Mouse (Mus musculus) layer of hippocampus, adult 2 months (tissue): ENCODE data around the gene Pla2g4b. TPM values are rescaled to one million over a fixed set of nuclear protein-coding genes. Genes with fewer than 3 reads are reported as not detected.

ENCODE experiments used
- DNase-seq, 2 experiments: peaks; one replicate each; pipeline ENCODE4 v3.0.0; 2022; ENCODE audit warnings: low spot score in 2 of 2
- H3K27ac ChIP-seq: fragments of 200-600 bp; 2 replicates; pipeline ENCODE4 v1.8.1; 2022
- H3K4me3 ChIP-seq: fragments of 200-600 bp; 2 replicates; pipeline ENCODE4 v1.8.1; 2022; ENCODE audit warnings: mild to moderate bottlenecking
- CTCF ChIP-seq: fragments of 200-600 bp; conservative IDR thresholded peaks from 2 replicates; pipeline ENCODE4 v1.8.1; 2022; ENCODE audit warnings: antibody characterized with exemption, mild to moderate bottlenecking, moderate library complexity
- total RNA-seq, 2 experiments: library from RNA; stranded (reverse); gene quantifications; 2 replicates each; pipeline ENCODE4 v1.2.3; 2021

The Pla2g4b gene
- total RNA-seq, 2 experiments from 2014 or later: 3.8 to 6.4 TPM

DNA sequence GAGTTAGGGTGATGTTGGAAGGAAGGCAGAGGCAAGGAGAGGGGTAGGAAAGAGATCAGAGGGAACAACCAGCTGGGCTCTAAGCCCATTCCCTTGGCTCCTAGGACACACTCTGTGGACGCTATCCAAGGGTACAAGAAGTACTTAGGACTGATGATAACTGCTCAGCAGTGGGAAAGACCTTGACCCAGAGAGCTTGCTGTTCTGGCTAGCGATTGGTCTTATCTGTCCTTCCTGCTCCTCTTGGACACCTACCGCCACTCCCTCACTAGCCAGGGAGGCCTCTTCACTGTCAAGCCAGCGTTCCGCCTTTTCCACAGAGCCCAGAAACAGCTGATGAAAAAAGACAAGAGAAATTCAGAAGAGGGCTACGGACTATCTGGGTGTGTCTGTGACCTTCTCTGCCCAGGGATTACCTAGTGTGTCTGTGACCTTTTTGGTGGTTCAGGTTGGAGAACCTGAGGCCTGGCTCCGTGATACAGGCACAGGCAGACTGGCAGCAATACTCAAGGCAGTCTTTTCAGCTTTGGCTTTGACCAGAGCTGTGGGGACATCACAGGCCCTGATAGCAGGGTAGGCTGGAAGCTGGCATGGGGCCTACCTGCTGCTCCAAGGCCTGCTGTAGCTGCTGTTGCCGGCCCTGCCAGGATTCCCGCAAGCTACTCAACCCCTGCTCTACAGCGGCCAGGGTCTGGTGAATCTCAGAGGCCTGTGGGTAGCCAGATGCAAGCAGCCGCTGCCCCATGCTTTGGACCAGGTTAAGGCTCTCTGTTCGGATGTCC, 21.7 kb downstream of the Pla2g4b start:
- TF ChIP-seq CTCF: no peak

DNA sequence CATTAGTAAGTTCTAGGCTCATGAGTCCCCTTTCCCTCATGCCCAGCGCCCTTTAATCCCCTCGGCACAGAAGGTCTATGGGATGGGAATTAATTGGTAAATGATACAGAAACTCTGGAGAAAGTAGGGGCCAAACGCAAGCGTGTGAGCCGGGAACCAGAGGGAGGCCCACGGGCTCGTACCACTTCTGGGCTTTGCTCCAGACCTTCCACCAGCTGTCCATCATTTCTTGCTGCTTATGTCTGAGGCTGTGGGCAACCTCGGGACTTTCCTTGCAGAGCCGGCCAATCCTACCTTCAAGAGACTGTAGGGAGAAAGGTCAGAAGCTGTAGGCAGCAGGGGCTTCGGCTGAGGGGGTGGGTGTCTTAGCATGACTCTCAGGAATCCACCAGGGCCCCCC, 22.7 kb downstream of the Pla2g4b start:
- no peak overlapping the region for H3K4me3 ChIP-seq
- DNase-seq: no peak
- no peak overlapping the region for H3K27ac ChIP-seq
- TF ChIP-seq CTCF: no peak

More for the DNA sequence above, 21.7 kb downstream of the Pla2g4b start:
- Histone ChIP-seq H3K27ac (no peak overlapping the region), H3K4me3 (no peak overlapping the region)
- no peak for DNase-seq

DNA sequence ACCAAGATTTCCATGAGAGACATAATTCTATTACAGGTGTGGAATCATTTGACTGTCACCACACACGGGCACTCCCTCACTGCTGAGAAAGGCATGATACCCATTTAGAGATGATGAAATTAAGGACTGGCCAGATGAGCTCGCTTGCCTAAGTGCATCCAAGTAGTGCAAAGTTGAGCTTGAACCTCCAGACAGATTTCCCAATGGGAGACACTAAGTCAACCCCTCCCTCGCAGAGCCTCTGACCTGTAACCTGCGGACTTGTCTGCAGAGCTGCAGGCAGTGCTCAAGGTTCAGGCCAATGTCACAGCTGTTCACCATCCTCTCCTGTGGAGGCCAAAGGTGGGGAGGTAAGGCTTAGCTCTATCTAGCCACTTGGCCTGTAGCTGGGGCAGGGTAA, 25.6 kb downstream of the Pla2g4b start:
- H3K4me3 ChIP-seq: no peak overlapping the region
- DNase-seq: no peak
- no peak for TF ChIP-seq CTCF

DNA sequence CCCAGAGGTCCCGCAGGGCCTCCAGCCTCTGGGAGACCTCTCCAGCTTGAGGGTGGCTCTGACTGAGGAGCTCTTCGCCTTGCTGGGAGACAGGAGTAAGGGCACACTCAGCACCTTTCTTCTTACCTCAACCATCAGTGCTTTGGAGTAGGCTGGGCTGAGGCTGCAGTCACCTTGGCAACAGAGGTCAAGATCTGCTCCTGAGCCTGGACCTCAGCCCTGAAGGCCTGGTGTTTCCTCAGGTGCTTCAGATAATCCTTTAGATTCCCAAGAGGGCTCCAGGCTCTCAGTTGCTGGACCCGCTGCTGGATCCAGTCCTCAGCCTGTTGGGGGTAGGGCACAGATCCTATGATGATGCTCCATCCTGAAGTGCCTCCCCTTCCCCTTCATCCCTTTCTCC, 26.2 kb downstream of the Pla2g4b start:
- DNase-seq: no peak
- TF ChIP-seq CTCF: no peak
- H3K4me3 ChIP-seq: no peak overlapping the region
- H3K27ac ChIP-seq: no peak overlapping the region

More for the DNA sequence above, 25.6 kb downstream of the Pla2g4b start:
- H3K27ac ChIP-seq: no peak overlapping the region

DNA sequence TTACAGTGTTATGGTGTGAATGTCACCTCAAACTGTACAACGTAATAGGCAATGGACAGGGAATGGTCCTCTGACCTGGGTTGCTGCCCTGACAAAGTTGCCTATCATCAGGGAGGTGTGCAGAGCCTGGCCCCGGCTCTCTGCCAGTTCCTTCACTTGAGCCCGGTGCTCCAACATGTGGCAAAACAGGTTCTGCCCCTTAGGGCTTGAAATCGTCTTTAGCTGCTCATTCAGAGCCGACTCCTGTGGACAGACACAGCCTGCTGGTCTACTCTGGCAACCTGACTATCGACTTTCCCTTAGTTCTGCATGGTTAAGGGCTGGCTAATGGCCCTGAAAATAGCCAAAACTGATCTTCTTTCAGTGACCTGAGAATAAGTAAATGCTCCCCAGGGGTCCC, 27.0 kb downstream of the Pla2g4b start:
- no peak for TF ChIP-seq CTCF
- Histone ChIP-seq H3K27ac (no peak overlapping the region), H3K4me3 (no peak overlapping the region)
- no peak for DNase-seq

DNA sequence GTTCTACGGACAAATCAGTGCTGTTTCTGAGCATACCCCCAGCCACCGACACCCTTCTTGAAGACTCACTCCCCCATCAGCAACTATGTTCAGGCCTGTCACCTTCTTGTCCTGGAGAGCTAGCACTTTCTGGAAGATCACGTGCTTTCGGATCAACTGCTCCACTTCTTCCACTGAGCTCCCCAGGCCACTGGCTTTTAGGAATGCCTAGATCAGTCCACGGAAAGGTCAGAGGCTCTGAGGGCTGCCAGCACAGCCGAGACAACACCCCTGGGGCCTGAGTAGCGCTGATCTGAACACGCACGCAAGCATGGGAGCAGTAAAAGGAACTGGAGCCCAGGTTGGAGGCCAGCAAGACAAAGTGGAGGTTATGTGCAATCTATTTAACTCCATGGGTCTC, 27.4 kb downstream of the Pla2g4b start:
- H3K27ac ChIP-seq: no peak overlapping the region
- TF ChIP-seq CTCF: no peak

DNA sequence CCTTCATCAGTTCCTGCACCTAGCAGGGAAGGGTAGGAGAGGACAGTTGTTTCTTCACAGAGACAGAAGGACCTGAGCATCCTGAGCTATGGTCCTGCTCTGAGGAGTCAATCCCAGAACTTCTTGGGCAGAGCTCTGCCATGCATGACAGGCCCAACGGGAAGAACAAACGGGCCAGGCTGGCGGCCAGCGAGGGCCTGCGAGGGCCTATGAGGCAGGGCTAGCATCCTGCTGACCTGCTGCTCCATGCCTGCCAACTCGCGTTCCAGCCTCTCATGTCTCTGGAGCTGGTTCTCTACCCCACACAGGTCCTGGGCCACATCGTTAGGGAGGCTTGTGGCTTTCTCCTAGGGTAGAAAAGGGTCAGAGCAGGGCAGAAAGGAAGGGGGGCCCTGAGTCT, 29.0 kb downstream of the Pla2g4b start:
- Histone ChIP-seq H3K27ac (no peak overlapping the region), H3K4me3 (no peak overlapping the region)
- no peak for DNase-seq
- TF ChIP-seq CTCF: no peak

More for the DNA sequence above, 27.4 kb downstream of the Pla2g4b start:
- no peak overlapping the region for H3K4me3 ChIP-seq
- DNase-seq: no peak

DNA sequence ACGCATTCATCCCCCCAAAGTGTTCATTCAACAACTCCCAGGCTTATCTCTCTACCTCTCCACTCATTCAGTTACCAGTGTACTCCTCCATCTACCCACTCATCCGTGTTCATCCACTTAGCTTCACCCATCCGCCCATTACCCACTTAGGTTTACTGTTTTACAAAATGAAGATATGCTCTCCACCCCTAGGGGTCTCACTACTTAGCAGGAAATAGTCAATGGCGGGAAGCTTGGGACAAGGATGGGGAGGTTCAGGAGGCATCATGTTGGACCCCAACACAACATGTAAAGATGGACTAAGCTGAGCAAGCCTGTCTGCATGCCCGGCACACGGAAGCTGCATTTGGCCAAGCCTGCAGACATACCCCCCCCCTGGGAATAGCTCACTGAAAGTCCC, 31.4 kb downstream of the Pla2g4b start:
- no peak overlapping the region for H3K4me3 ChIP-seq
- no peak for DNase-seq
- no peak overlapping the region for H3K27ac ChIP-seq
- peak; percentile 59 for TF ChIP-seq CTCF

DNA sequence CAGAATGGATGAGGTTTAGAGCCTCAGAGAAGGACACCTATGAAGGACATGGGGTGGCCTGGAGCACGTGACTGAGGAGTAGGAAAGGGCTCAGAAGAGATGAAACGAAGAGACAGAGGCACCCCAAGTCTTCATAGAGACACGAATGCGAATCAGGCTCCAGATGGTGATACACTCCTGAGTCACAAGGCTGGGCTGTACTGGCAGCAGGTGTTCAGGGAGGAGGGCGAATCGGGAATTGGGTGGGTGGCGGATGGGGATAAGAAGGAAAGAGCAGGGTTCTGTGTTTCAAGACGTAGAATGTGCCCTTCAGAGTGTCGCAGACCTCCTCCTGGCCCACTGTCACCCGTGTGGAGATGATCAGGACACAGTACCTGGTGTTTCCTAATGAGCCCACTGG, 32.0 kb downstream of the Pla2g4b start:
- peak overlapping the region; percentile 5; the same call in 1 of the 2 replicates for H3K27ac ChIP-seq
- peak in 1 of 2 experiments; percentile 62 for DNase-seq
- TF ChIP-seq CTCF: no peak
- no peak overlapping the region for H3K4me3 ChIP-seq

DNA sequence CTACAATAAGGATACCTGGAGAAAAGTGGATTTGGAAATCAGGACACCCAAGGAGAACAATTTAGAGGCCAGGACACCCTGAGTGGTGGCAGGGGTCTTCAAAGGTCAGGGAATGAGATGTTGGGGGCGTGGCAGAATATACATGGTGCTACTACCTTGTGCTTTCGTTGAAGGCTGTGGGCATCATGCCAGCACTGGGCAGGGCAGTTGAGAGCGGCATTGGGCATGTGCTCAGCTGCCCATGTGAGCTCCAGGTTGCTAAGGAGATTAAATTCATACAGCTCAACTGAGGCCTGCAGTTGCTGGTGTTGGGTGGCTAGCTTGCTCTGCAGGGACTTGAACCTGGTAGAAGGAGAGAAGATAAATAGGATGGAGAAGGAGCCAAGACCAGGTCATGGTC, 33.0 kb downstream of the Pla2g4b start:
- Histone ChIP-seq H3K4me3 (no peak overlapping the region), H3K27ac (no peak overlapping the region)
- TF ChIP-seq CTCF: no peak
- DNase-seq: no peak

DNA sequence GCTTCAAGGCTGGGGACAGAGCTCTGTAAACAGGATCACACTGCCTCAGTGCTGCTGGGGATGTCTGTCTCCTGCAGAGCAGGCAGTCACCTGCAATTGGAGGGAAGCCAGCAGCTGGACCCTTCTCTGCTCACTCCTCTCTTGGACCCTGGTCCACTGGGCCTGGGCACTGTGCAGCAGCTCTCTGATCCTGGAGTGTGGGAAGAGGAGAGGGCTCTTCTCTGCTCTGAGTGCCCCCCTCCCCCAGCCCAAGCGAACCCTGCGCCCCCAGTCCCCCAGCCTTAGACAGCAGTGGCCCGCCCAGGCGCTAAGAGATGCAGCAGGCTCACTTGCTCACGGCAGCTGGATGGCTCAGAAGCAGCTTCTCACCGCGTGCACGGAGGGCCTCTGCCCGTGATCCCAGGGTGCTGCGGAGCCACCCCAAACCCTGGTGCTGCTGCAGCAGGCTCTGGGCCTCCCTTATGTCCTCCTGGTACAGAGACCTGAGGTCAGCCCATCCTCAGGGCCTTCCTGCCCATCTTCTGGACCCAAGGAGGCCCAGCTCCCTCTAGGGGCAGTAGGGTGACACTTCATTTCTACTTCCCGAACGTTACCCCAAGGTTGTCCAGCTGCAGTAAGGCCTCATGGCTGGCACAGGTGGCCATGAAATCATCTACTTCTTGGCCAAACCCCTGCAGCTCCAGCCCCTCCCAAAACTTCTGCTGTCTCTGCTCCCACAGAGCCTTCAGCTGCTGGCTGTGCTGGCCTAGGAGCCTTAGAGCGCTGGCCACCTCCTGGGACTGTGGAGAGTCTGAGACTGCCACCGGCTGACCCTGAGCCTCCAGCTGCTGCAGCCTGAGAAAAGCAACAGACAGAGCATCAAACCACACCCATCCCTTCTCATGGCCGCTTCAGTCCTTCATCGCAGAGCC, 35.6 kb downstream of the Pla2g4b start:
- Histone ChIP-seq H3K27ac (peak overlapping the region; percentile 78), H3K4me3 (no peak overlapping the region)
- peak; percentile 79 for TF ChIP-seq CTCF
- DNase-seq: no peak

DNA sequence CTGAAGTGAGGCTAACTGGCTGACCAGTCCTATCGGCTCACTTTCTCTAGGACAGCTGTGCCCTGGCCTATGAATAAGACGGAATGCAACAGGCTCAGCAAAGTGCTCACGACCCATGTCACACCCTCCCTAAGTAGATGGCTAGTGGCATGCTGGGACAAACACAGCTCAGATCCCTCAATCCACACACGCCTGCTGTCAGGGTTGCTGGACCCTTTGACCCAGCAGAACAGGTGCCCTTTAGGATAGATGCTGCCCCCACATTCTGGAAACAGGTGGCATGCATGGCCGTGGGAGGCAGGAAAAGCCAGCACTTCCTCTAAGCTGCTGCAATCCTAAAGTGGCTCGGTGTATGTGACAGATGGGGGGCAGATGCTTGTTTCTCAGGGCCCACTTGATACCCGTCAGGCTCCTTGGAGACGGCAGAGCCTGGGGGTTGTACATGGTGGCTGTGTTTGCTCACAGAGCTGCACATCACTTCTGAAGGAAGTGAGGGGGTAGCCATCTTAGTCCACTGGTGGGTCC, 36.3 kb downstream of the Pla2g4b start:
- peak; percentile 75 to 86 for DNase-seq
- TF ChIP-seq CTCF: no peak
- H3K4me3 ChIP-seq: no peak overlapping the region
- peak overlapping the region; percentile 78 for H3K27ac ChIP-seq

DNA sequence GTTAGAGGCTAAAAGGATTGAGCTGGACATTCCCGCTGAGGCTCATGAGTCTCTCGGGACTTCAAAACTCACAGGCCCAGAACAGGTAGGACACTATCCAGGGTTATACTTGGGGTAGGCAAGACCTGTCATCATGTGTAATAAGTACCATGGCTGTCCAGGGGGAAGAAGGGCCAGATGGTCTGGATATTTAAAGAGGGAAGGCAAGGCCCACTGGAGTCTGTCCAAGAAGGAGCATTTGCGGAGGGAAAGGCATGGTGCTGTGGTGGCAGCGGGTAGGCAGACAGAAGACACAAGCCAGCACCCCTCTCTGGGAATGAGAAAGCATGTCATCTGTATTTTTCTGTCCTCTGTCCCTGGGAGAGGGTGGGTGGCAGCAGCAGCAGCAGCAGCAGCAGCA, 40.9 kb downstream of the Pla2g4b start:
- no peak for TF ChIP-seq CTCF
- no peak overlapping the region for H3K4me3 ChIP-seq

More for the DNA sequence above, 40.9 kb downstream of the Pla2g4b start:
- DNase-seq: no peak
- H3K27ac ChIP-seq: no peak overlapping the region
